Mouse (Mus musculus): ENCODE measurements around the gene Kcnj14. TPM values are rescaled to one million over a fixed set of nuclear protein-coding genes. Genes with fewer than 3 reads are reported as not detected.

The Kcnj14 gene
- polyA plus RNA-seq, 1 experiment: 0.04 TPM

GRCm38 (mm10) chr7:45833148-45833790 is 8.7 kb upstream of the Kcnj14 start:
- peaks cover 57% of the 10 kb centered on the region for H3K27me3 ChIP-seq (ENCODE audit: control insufficient read depth)
- H3K4me1 ChIP-seq (ENCODE audit: control insufficient read depth): peaks cover 25% of the 10 kb centered on the region
- TF ChIP-seq GATA1 (IDR thresholded peaks at IDR 0.05; ENCODE audit: low read length) (no peak), TAL1 (IDR thresholded peaks at IDR 0.05; ENCODE audit: low read length) (no peak)
- no peak overlapping the region for H3K4me3 ChIP-seq (replicated peaks)
- H3K9me3 ChIP-seq (ENCODE audit: control insufficient read depth, low read length): peaks cover 3% of the 10 kb centered on the region; the same call in 1 of the 2 replicates
- H3K36me3 ChIP-seq (ENCODE audit: control insufficient read depth): peaks cover 13% of the 10 kb centered on the region

- no peak overlapping the region for H3K4me3 ChIP-seq (replicated peaks)
- H3K9me3 ChIP-seq (ENCODE audit: control insufficient read depth, low read length): peaks cover 3% of the 10 kb centered on the region; the same call in 1 of the 2 replicates
- H3K36me3 ChIP-seq (ENCODE audit: control insufficient read depth): peaks cover 22% of the 10 kb centered on the region
- TF ChIP-seq TAL1 (IDR thresholded peaks at IDR 0.05; ENCODE audit: low read length) (no peak), GATA1 (IDR thresholded peaks at IDR 0.05; ENCODE audit: low read length) (no peak)
- peaks cover 57% of the 10 kb centered on the region for H3K27me3 ChIP-seq (ENCODE audit: control insufficient read depth)
- H3K4me1 ChIP-seq (ENCODE audit: control insufficient read depth): peaks cover 25% of the 10 kb centered on the region
Observed at GRCm38 (mm10) chr7:45832428-45832827, 7.8 kb upstream of the Kcnj14 start.

- Histone ChIP-seq H3K4me3 (replicated peaks) (peak overlapping the region; percentile 83), H3K4me1 (ENCODE audit: control insufficient read depth) (peaks cover 25% of the 10 kb centered on the region), H3K9me3 (ENCODE audit: control insufficient read depth, low read length) (peaks cover 3% of the 10 kb centered on the region; the same call in 1 of the 2 replicates), H3K36me3 (ENCODE audit: control insufficient read depth) (peaks cover 35% of the 10 kb centered on the region), H3K27me3 (ENCODE audit: control insufficient read depth) (peaks cover 54% of the 10 kb centered on the region)
- no peak for TF ChIP-seq GATA1 (IDR thresholded peaks at IDR 0.05; ENCODE audit: low read length)
- TF ChIP-seq TAL1 (IDR thresholded peaks at IDR 0.05; ENCODE audit: low read length): no peak
Observed at GRCm38 (mm10) chr7:45831128-45831525, 6.5 kb upstream of the Kcnj14 start.

GRCm38 (mm10) chr7:45830427-45831127 is 6.0 kb upstream of the Kcnj14 start, which contains the start of gene Grwd1:
Grwd1 (minus strand) TSS chr7:45830944.
- peaks cover 25% of the 10 kb centered on the region for H3K4me1 ChIP-seq (ENCODE audit: control insufficient read depth)
- no peak for TF ChIP-seq GATA1 (IDR thresholded peaks at IDR 0.05; ENCODE audit: low read length)
- no peak for TF ChIP-seq TAL1 (IDR thresholded peaks at IDR 0.05; ENCODE audit: low read length)

GRCm38 (mm10) chr7:45826631-45827030 is 2.0 kb upstream of the Kcnj14 start:
- Histone ChIP-seq H3K9me3 (ENCODE audit: control insufficient read depth, low read length) (no peaks in the 10 kb centered on the region), H3K27me3 (ENCODE audit: control insufficient read depth) (peaks cover 11% of the 10 kb centered on the region), H3K4me3 (replicated peaks) (no peak overlapping the region), H3K36me3 (ENCODE audit: control insufficient read depth) (peaks cover 70% of the 10 kb centered on the region), H3K4me1 (ENCODE audit: control insufficient read depth) (peaks cover 25% of the 10 kb centered on the region)
- TF ChIP-seq GATA1 (IDR thresholded peaks at IDR 0.05; ENCODE audit: low read length) (no peak), TAL1 (IDR thresholded peaks at IDR 0.05; ENCODE audit: low read length) (no peak)

More at GRCm38 (mm10) chr7:45830427-45831127, 6.0 kb upstream of the Kcnj14 start, which contains the start of gene Grwd1:
- Histone ChIP-seq H3K27me3 (ENCODE audit: control insufficient read depth) (peaks cover 50% of the 10 kb centered on the region), H3K36me3 (ENCODE audit: control insufficient read depth) (peaks cover 40% of the 10 kb centered on the region), H3K4me3 (replicated peaks) (peak within 1 kb of the TSS; percentile 83), H3K9me3 (ENCODE audit: control insufficient read depth, low read length) (peaks cover 3% of the 10 kb centered on the region; the same call in 1 of the 2 replicates)

GRCm38 (mm10) chr7:45820913-45821312 is 3.7 kb downstream of the Kcnj14 start:
- H3K36me3 ChIP-seq (ENCODE audit: control insufficient read depth): peaks cover 33% of the 10 kb centered on the region
- H3K9me3 ChIP-seq (ENCODE audit: control insufficient read depth, low read length): no peaks in the 10 kb centered on the region
- H3K4me1 ChIP-seq (ENCODE audit: control insufficient read depth): no peaks in the 10 kb centered on the region
- H3K27me3 ChIP-seq (ENCODE audit: control insufficient read depth): peaks cover 6% of the 10 kb centered on the region; the same call in 1 of the 2 replicates
- no peak overlapping the region for H3K4me3 ChIP-seq (replicated peaks)
- TF ChIP-seq TAL1 (IDR thresholded peaks at IDR 0.05; ENCODE audit: low read length) (no peak), GATA1 (IDR thresholded peaks at IDR 0.05; ENCODE audit: low read length) (no peak)

- Histone ChIP-seq H3K4me1 (ENCODE audit: control insufficient read depth) (peaks cover 9% of the 10 kb centered on the region), H3K27me3 (ENCODE audit: control insufficient read depth) (peaks cover 6% of the 10 kb centered on the region; the same call in 1 of the 2 replicates), H3K36me3 (ENCODE audit: control insufficient read depth) (peaks cover 22% of the 10 kb centered on the region), H3K9me3 (ENCODE audit: control insufficient read depth, low read length) (no peaks in the 10 kb centered on the region), H3K4me3 (replicated peaks) (no peak overlapping the region)
- no peak for TF ChIP-seq TAL1 (IDR thresholded peaks at IDR 0.05; ENCODE audit: low read length)
- no peak for TF ChIP-seq GATA1 (IDR thresholded peaks at IDR 0.05; ENCODE audit: low read length)
Observed at GRCm38 (mm10) chr7:45819843-45820242, 4.7 kb downstream of the Kcnj14 start.

GRCm38 (mm10) chr7:45815984-45816351 is 8.6 kb downstream of the Kcnj14 start:
- H3K4me1 ChIP-seq (ENCODE audit: control insufficient read depth): peaks cover 32% of the 10 kb centered on the region
- H3K36me3 ChIP-seq (ENCODE audit: control insufficient read depth): peaks cover 22% of the 10 kb centered on the region
- TF ChIP-seq TAL1 (IDR thresholded peaks at IDR 0.05; ENCODE audit: low read length) (no peak), GATA1 (IDR thresholded peaks at IDR 0.05; ENCODE audit: low read length) (no peak)

GRCm38 (mm10) chr7:45815323-45815983 is 9.1 kb downstream of the Kcnj14 start:
- Histone ChIP-seq H3K36me3 (ENCODE audit: control insufficient read depth) (peaks cover 27% of the 10 kb centered on the region), H3K4me3 (replicated peaks) (peak overlapping the region; percentile 92), H3K4me1 (ENCODE audit: control insufficient read depth) (peaks cover 32% of the 10 kb centered on the region)

More at GRCm38 (mm10) chr7:45815984-45816351, 8.6 kb downstream of the Kcnj14 start:
- Histone ChIP-seq H3K27me3 (ENCODE audit: control insufficient read depth) (peaks cover 6% of the 10 kb centered on the region; the same call in 1 of the 2 replicates), H3K4me3 (replicated peaks) (no peak overlapping the region), H3K9me3 (ENCODE audit: control insufficient read depth, low read length) (no peaks in the 10 kb centered on the region)

More at GRCm38 (mm10) chr7:45815323-45815983, 9.1 kb downstream of the Kcnj14 start:
- TF ChIP-seq GATA1 (IDR thresholded peaks at IDR 0.05; ENCODE audit: low read length) (no peak), TAL1 (IDR thresholded peaks at IDR 0.05; ENCODE audit: low read length) (no peak)
- peaks cover 6% of the 10 kb centered on the region; the same call in 1 of the 2 replicates for H3K27me3 ChIP-seq (ENCODE audit: control insufficient read depth)
- H3K9me3 ChIP-seq (ENCODE audit: control insufficient read depth, low read length): no peaks in the 10 kb centered on the region

Data from erythroblast, embryonic 14.5 days (primary cell).